Comparison of ENCODE assay signal across 8 mouse cellular contexts in the genomic region with DNA sequence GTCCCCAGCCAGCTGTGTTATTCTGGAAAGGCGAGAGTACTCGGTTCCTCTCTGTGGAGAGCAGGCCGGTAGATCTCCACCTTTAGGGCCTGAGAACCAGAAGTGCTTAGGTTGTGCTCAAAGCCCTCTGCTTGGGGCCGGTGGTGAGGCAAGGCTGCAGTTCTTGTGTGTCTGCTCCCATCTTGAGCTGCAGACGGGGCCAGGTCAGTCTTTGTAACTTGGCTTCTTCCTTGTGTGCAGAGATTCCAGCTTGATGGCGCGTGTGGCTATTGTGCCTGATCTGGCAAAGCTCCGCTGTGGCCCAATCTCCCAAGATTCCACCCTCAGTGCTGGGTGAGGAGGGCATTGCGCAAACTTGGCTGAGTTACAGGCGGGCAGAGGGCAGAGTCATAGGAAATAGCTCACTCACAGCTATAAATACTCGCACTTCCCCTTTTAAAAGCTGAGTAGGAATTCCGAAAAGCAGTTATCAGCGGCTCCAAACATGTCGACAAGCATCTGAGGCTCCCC.
DNase-seq lines count a peak whose midpoint lies in the region.

No protein-coding gene starts in this region.

- DNase-seq in cerebellum, postnatal 25 days = peak; percentile 30 to 44
- no peak for DNase-seq in cerebellum, adult 9-10 months
- peak; percentile 92 for DNase-seq in adipocyte (ENCODE audit: low spot score)
- DNase-seq in heart, adult 11 months = peak; percentile 99
- peak; percentile 58 for DNase-seq in kidney, postnatal 14 days
- DNase-seq in lung, postnatal 4 days = peak; percentile 87 to 92
- peak; percentile 64 to 86 for DNase-seq in urinary bladder, postnatal 36 days (ENCODE audit: low spot score in 2 of 2)
- DNase-seq in cerebellum, adult 9-11 months = no peak

Comparison
In these comparisons a context has a peak if more than half of its experiments do, and no peak if none do; other contexts are left out.
1. DNase-seq: peak in cerebellum, postnatal 25 days (2 of 2), adipocyte (single experiment), heart, adult 11 months (single experiment), kidney, postnatal 14 days (single experiment), lung, postnatal 4 days (2 of 2) and urinary bladder, postnatal 36 days (2 of 2); none in cerebellum, adult 9-10 months (single experiment) and cerebellum, adult 9-11 months (single experiment).